Mouse (Mus musculus) lung, adult 2 months (tissue): ENCODE measurements around the gene Rhox10. TPM values are rescaled to one million over a fixed set of nuclear protein-coding genes. Genes with fewer than 3 reads are reported as not detected.
A peak's percentile ranks its signal among the peaks of the same experiment; 100 is the strongest.
"Not testable (repeated sequence)": the region's sequence is repeated elsewhere in the genome, so short reads cannot be mapped to it uniquely, and the experiment has no call there.

Source experiments
- DNase-seq: peaks from one replicate; pipeline ENCODE4 v3.0.0; 2022
- H3K4me1 ChIP-seq: fragments of 200-500 bp; 2 replicates; pipeline ENCODE4 v1.6.1; 2011; ENCODE audit warnings: low read length; ENCODE audit not compliant: control insufficient read depth, insufficient read depth
- H3K4me3 ChIP-seq: fragments of 200-500 bp; replicated peaks from 2 replicates; pipeline ENCODE3; 2011; ENCODE audit warnings: low read depth, mild to moderate bottlenecking, control low read depth, low read length; ENCODE audit errors: extremely low read depth
- CTCF ChIP-seq: fragments of 200-500 bp; IDR thresholded peaks from 2 replicates; pipeline ENCODE4 v1.5.1; 2011; ENCODE audit warnings: mild to moderate bottlenecking, low read length, control low read depth; ENCODE audit not compliant: insufficient read depth
- POLR2A ChIP-seq: fragments of 200-500 bp; IDR thresholded peaks from 2 replicates; pipeline ENCODE4 v1.6.1; 2011; ENCODE audit warnings: low read depth, mild to moderate bottlenecking, control low read depth, low read length, borderline replicate concordance; ENCODE audit errors: extremely low read depth
- WGBS: fragments of 180-500 bp; shearing (Covaris S2); methylation state at CpG from one replicate; pipeline ENCODE4 v1.1.7; 2018; 5-methylcytosine and 5-hydroxymethylcytosine counted together
- polyA plus RNA-seq: library from polyadenylated mRNA; depleted of rRNA; stranded (reverse); fragments of >200 nt; gene quantifications from 2 replicates; pipeline ENCODE4 v1.2.3, GENCODE M21; 2012; rRNA removed

Gene Rhox10
- polyA plus RNA-seq: not detected in 2 replicates

GRCm38 (mm10) chrX:38066175-38066574, at the start of gene Rhox10:
Rhox10 (plus strand) TSS chrX:38066475.
- TF ChIP-seq POLR2A (no peak), CTCF (no peak)
- Histone ChIP-seq H3K4me3 (no peak within 1 kb of the TSS), H3K4me1 (no peaks in the 10 kb centered on the region)
- no peak for DNase-seq
- WGBS: 85% methylated on average over 11 of the region's 11 CpGs

- DNase-seq, H3K4me3 ChIP-seq, H3K4me1 ChIP-seq: not testable (repeated sequence)
These were observed 47.7 kb upstream of the Rhox10 start, which contains the start of gene Btg1-ps1 for GRCm38 (mm10) chrX:38018597-38018996. Btg1-ps1 (minus strand) TSS chrX:38018815.

DNA sequence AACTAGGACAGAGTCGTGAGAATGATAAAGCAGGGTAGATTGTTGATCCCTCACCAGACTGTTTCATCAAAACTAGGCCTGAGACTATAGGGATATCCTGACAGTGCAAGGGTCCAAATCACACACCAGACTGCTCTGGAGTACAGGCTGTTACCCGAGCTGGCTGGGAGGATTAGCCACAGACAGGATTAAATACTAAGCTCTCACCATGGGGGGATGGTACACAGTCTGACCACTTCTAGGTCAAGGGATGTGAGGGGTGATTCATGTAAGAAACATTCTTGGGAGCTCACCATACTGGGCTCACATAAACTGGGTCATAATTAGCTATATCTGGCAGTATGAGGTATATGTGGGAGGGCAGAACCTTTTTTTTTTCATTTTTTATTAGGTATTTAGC, 32.4 kb upstream of the Rhox10 start:
- no peak for DNase-seq
- 70% methylated on average over 2 of the region's 2 CpGs for WGBS
- TF ChIP-seq POLR2A: no peak
- no peak for TF ChIP-seq CTCF

GRCm38 (mm10) chrX:38039666-38040065, 26.6 kb upstream of the Rhox10 start:
- TF ChIP-seq POLR2A (no peak), CTCF (no peak)
- no peak overlapping the region for H3K4me3 ChIP-seq
- no peak for DNase-seq
- no peaks in the 10 kb centered on the region for H3K4me1 ChIP-seq
- 88% methylated on average over 5 of the region's 5 CpGs for WGBS

More for the DNA sequence above, 32.4 kb upstream of the Rhox10 start:
- Histone ChIP-seq H3K4me1 (no peaks in the 10 kb centered on the region), H3K4me3 (no peak overlapping the region)

DNA sequence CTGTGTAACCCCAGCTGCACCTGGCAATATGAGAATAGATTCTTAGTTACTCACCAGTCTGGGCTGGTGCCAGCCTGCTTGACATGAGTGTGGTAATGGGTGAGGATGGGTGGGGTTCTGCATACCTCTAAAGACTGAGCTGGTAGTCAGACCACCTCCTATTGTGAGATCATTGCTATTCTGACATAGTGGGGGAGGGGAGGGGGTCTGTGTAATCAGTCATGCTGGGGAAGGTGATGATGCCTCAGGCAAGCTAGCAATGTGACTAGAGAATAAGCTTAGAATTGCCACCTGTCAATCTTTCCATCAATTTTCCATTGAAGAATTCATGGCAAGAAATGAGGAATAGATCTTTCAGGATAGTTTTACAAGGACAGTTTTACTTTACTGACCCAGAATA, 23.3 kb upstream of the Rhox10 start, which contains the start of gene Btg1-ps2:
Btg1-ps2 (minus strand) TSS at position 101 of the 400 bp plus-strand sequence.
- H3K4me1 ChIP-seq, DNase-seq, H3K4me3 ChIP-seq: not testable (repeated sequence)

GRCm38 (mm10) chrX:38061544-38061943, 4.7 kb upstream of the Rhox10 start:
- WGBS: 0% methylated on average over 1 of the region's 1 CpGs
- TF ChIP-seq POLR2A (no peak), CTCF (peak; percentile 2; the same call in 1 of the 2 replicates)
- no peak for DNase-seq

GRCm38 (mm10) chrX:38084226-38084625, 18.0 kb downstream of the Rhox10 start:
- no peak for TF ChIP-seq POLR2A
- TF ChIP-seq CTCF: peak; percentile 64
- Histone ChIP-seq H3K4me1 (no peaks in the 10 kb centered on the region), H3K4me3 (no peak overlapping the region)
- WGBS: 28% methylated on average over 12 of the region's 12 CpGs
- DNase-seq: peak; percentile 20

More at GRCm38 (mm10) chrX:38061544-38061943, 4.7 kb upstream of the Rhox10 start:
- H3K4me3 ChIP-seq: no peak overlapping the region
- H3K4me1 ChIP-seq: no peaks in the 10 kb centered on the region

DNA sequence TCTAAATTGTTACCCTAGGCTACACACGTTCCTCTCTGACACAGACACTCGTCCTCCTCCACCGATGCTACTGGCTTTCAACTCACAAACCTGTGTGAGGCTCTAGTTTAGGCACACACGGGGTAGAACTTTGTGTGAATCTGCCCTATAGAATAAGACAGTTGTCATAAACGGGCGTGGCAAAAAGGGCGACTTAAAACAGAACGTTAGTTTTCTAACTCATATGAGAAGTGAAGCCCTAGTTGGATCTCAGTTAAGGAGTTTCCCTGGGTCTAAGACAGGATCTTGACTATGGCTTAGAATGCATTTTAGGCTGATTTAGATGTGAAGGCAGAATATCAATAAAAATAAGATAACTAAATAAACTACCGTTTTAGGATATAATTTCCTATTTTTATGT, 18.8 kb downstream of the Rhox10 start, which contains the start of gene Rhox11:
Rhox11 (minus strand) TSS at position 101 of the 400 bp plus-strand sequence.
- 84% methylated on average over 9 of the region's 9 CpGs for WGBS
- no peak for TF ChIP-seq POLR2A
- no peak for TF ChIP-seq CTCF
- no peak for DNase-seq
- H3K4me1 ChIP-seq: no peaks in the 10 kb centered on the region
- H3K4me3 ChIP-seq: no peak within 1 kb of the TSS

DNA sequence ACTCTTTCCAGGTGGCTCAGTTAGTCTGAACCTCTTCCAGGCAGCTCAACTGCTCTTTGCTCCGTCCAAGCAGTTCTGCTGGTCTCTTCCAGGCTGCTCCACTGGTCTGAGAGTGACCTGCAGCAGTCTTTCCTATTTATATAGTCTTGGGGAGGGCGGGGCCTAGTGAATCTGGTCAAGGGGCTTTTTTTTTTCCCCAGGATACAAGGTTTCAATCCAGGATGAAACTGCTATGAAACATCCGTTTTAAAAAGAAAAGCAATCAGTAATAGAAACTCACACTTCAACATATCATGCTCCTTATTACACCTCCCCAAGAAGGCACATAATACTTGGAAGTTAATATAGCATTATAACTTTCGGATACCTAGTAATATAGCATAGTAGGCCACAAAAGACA, 44.5 kb downstream of the Rhox10 start, which contains the start of gene Rhox12:
Rhox12 (minus strand) TSS at position 101 of the 400 bp plus-strand sequence.
- Histone ChIP-seq H3K4me1 (no peaks in the 10 kb centered on the region), H3K4me3 (no peak within 1 kb of the TSS)
- 63% methylated on average over 4 of the region's 4 CpGs for WGBS
- TF ChIP-seq CTCF: no peak
- TF ChIP-seq POLR2A: no peak
- no peak for DNase-seq

- DNase-seq: no peak
- TF ChIP-seq CTCF (no peak), POLR2A (no peak)
- 93% methylated on average over 20 of the region's 20 CpGs for WGBS
- Histone ChIP-seq H3K4me1 (no peaks in the 10 kb centered on the region), H3K4me3 (no peak within 1 kb of the TSS)
These were observed 54.7 kb downstream of the Rhox10 start, which contains the start of gene Rhox13 for GRCm38 (mm10) chrX:38120982-38121381. Rhox13 (plus strand) TSS chrX:38121219.

Other genes with a start within 250 kb of the Rhox10 start
- not detected in 2 replicates for gene Rhox6, start 239.6 kb upstream of the Rhox10 start, polyA plus RNA-seq
- not detected in 2 replicates for gene Rhox7a, start 234.8 kb upstream of the Rhox10 start, polyA plus RNA-seq
- not detected in 2 replicates for gene Rhox8, start 187.5 kb upstream of the Rhox10 start, polyA plus RNA-seq
- not detected in 2 replicates for gene Rhox7b, start 169.2 kb upstream of the Rhox10 start, polyA plus RNA-seq
- not detected in 2 replicates for gene Rhox9, start 164.7 kb upstream of the Rhox10 start, polyA plus RNA-seq
- not detected in 2 replicates for gene Btg1-ps1, start 47.7 kb upstream of the Rhox10 start, polyA plus RNA-seq
- not detected in 2 replicates for gene Btg1-ps2, start 23.4 kb upstream of the Rhox10 start, polyA plus RNA-seq
- not detected in 2 replicates for gene Rhox11, start 18.7 kb downstream of the Rhox10 start, polyA plus RNA-seq
- not detected in 2 replicates for gene Rhox12, start 44.4 kb downstream of the Rhox10 start, polyA plus RNA-seq
- gene Rhox13, start 54.7 kb downstream of the Rhox10 start, polyA plus RNA-seq: not detected in 2 replicates
- gene Zbtb33, start 123.3 kb downstream of the Rhox10 start, polyA plus RNA-seq: 2.2 and 3.8 TPM in 2 replicates
- gene Tmem255a, start 186.0 kb downstream of the Rhox10 start, polyA plus RNA-seq: 0.68 and 1.1 TPM in 2 replicates
- gene Atp1b4, start 249.7 kb downstream of the Rhox10 start, polyA plus RNA-seq: 0.12 TPM in 1 of 2 replicates, not detected in the other